Mouse (Mus musculus) heart, adult 2 months (tissue): ENCODE measurements around the gene Psmg3. TPM values are rescaled to one million over a fixed set of nuclear protein-coding genes. Genes with fewer than 3 reads are reported as not detected.
A peak's percentile ranks its signal among the peaks of the same experiment; 100 is the strongest.

Experiments
- DNase-seq, 2 experiments: peaks; one replicate each; pipeline ENCODE4 v3.0.0; 2021
- H3K27ac ChIP-seq: fragments of 200-600 bp; 2 replicates; pipeline ENCODE4 v1.8.1; 2022
- H3K27me3 ChIP-seq: fragments of 200-500 bp; 2 replicates; pipeline ENCODE4 v1.6.1; 2012; ENCODE audit warnings: mild to moderate bottlenecking, low read length, inconsistent platforms, mixed read lengths; ENCODE audit not compliant: control insufficient read depth, insufficient read depth
- H3K36me3 ChIP-seq: fragments of 200-500 bp; 2 replicates; pipeline ENCODE4 v1.6.1; 2012; ENCODE audit warnings: low read length, inconsistent platforms; ENCODE audit not compliant: control insufficient read depth, insufficient read depth
- H3K4me1 ChIP-seq: fragments of 200-500 bp; 2 replicates; pipeline ENCODE4 v1.6.1; 2011; ENCODE audit warnings: low read length; ENCODE audit not compliant: control insufficient read depth, insufficient read depth
- H3K4me3 ChIP-seq: fragments of 200-600 bp; 2 replicates; pipeline ENCODE4 v1.8.1; 2022
- H3K79me2 ChIP-seq: fragments of 200-500 bp; replicated peaks from 2 replicates; pipeline ENCODE4 v1.6.1; 2012; ENCODE audit warnings: mild to moderate bottlenecking, inconsistent platforms, low read length, moderate library complexity, mixed read lengths; ENCODE audit not compliant: control insufficient read depth, insufficient read depth
- H3K9ac ChIP-seq: fragments of 200-500 bp; 2 replicates; pipeline ENCODE4 v1.6.1; 2012; ENCODE audit warnings: low read depth, mild to moderate bottlenecking, control low read depth, inconsistent platforms, low read length, mixed read lengths
- CTCF ChIP-seq: fragments of 200-600 bp; IDR thresholded peaks from 2 replicates; pipeline ENCODE4 v1.8.1; 2022; ENCODE audit warnings: antibody characterized with exemption, mild to moderate bottlenecking, moderate library complexity
- EP300 ChIP-seq: fragments of 200-500 bp; IDR thresholded peaks from 2 replicates; pipeline ENCODE4 v1.6.1; 2011; ENCODE audit warnings: low read depth, low read length, control low read depth; ENCODE audit not compliant: insufficient read depth
- POLR2A ChIP-seq: fragments of 200-500 bp; IDR thresholded peaks from 2 replicates; pipeline ENCODE4 v1.6.1; 2011; ENCODE audit warnings: mild to moderate bottlenecking, low read depth, low read length, control low read depth; ENCODE audit not compliant: insufficient read depth
- WGBS: fragments of 180-500 bp; shearing (Covaris S2); methylation state at CpG from one replicate; pipeline ENCODE4 v1.1.7; 2018; 5-methylcytosine and 5-hydroxymethylcytosine counted together
- intact Hi-C: fragments of 180-260 bp; cut with DNase I; formaldehyde crosslinking; loops from one replicate; pipeline ENCODE4 v1.15.1; 2025
- polyA plus RNA-seq: library from polyadenylated mRNA; depleted of rRNA; stranded (reverse); fragments of >200 nt; gene quantifications from 2 replicates; pipeline ENCODE4 v1.2.3, GENCODE M21; 2012
- total RNA-seq, 2 experiments: library from RNA; stranded (reverse); gene quantifications; 2 replicates each; pipeline ENCODE4 v1.2.3; 2021

Psmg3 gene
- total and polyA plus RNA-seq, 3 experiments, result 9.9 to 15.7 (median 11.3) TPM

GRCm38 (mm10) chr5:139812398-139813125 lies 14.1 kb downstream of the Psmg3 start:
- WGBS, result 66% methylated on average over 20 of the region's 20 CpGs
- Histone ChIP-seq H3K79me2 (no peaks in the 10 kb centered on the region), H3K4me1 (no peaks in the 10 kb centered on the region), H3K36me3 (no peaks in the 10 kb centered on the region), H3K9ac (no peak overlapping the region), H3K27me3 (no peaks in the 10 kb centered on the region), H3K4me3 (no peak overlapping the region), H3K27ac (no peak overlapping the region)
- TF ChIP-seq CTCF (no peak), POLR2A (no peak), EP300 (no peak)
- DNase-seq, result no peak
- intact Hi-C loops, result no loop called here

GRCm38 (mm10) chr5:139811677-139812397 lies 14.8 kb downstream of the Psmg3 start:
- no peak for DNase-seq
- Histone ChIP-seq H3K79me2 (no peaks in the 10 kb centered on the region), H3K36me3 (no peaks in the 10 kb centered on the region), H3K27ac (no peak overlapping the region), H3K27me3 (no peaks in the 10 kb centered on the region), H3K4me1 (no peaks in the 10 kb centered on the region), H3K9ac (no peak overlapping the region), H3K4me3 (no peak overlapping the region)
- WGBS, result 54% methylated on average over 15 of the region's 15 CpGs
- TF ChIP-seq CTCF (no peak), EP300 (no peak), POLR2A (no peak)
- intact Hi-C loops, result no loop called here

- Histone ChIP-seq H3K79me2 (no peaks in the 10 kb centered on the region), H3K4me3 (no peak overlapping the region), H3K9ac (no peak overlapping the region), H3K4me1 (no peaks in the 10 kb centered on the region), H3K36me3 (no peaks in the 10 kb centered on the region), H3K27ac (no peak overlapping the region), H3K27me3 (no peaks in the 10 kb centered on the region)
- WGBS, result 51% methylated on average over 4 of the region's 4 CpGs
- intact Hi-C loops, result no loop called here
- DNase-seq, result no peak
- TF ChIP-seq CTCF (peak; percentile 30), EP300 (no peak)
These were observed 17.3 kb downstream of the Psmg3 start for GRCm38 (mm10) chr5:139809397-139809796.

GRCm38 (mm10) chr5:139805924-139806323 lies 20.8 kb downstream of the Psmg3 start:
- no peaks in the 10 kb centered on the region for H3K36me3 ChIP-seq
- intact Hi-C loops, result no loop called here
- WGBS, result 93% methylated on average over 8 of the region's 8 CpGs
- TF ChIP-seq EP300 (no peak), CTCF (no peak), POLR2A (no peak)
- H3K4me3 ChIP-seq, result no peak overlapping the region
- H3K9ac ChIP-seq, result no peak overlapping the region
- H3K79me2 ChIP-seq, result no peaks in the 10 kb centered on the region
- H3K4me1 ChIP-seq, result no peaks in the 10 kb centered on the region
- no peak overlapping the region for H3K27ac ChIP-seq
- no peak for DNase-seq
- no peaks in the 10 kb centered on the region for H3K27me3 ChIP-seq

GRCm38 (mm10) chr5:139804573-139805111 lies 22.0 kb downstream of the Psmg3 start:
- TF ChIP-seq EP300 (no peak), POLR2A (no peak), CTCF (no peak)
- Histone ChIP-seq H3K36me3 (no peaks in the 10 kb centered on the region), H3K4me1 (no peaks in the 10 kb centered on the region), H3K9ac (no peak overlapping the region), H3K4me3 (no peak overlapping the region), H3K27me3 (no peaks in the 10 kb centered on the region), H3K79me2 (0 out of 2 replicates have a peak, but pooled peaks cover 3% of the 10 kb centered on the region), H3K27ac (no peak overlapping the region; the same call in 1 of the 2 replicates)
- DNase-seq, result no peak
- 70% methylated on average over 11 of the region's 11 CpGs for WGBS
- intact Hi-C loops, result no loop called here

- 6% methylated on average over 6 of the region's 6 CpGs for WGBS
- intact Hi-C loops, result no loop called here
- Histone ChIP-seq H3K4me3 (no peak overlapping the region), H3K4me1 (no peaks in the 10 kb centered on the region), H3K79me2 (0 out of 2 replicates have a peak, but pooled peaks cover 3% of the 10 kb centered on the region), H3K9ac (no peak overlapping the region), H3K36me3 (no peaks in the 10 kb centered on the region), H3K27me3 (no peaks in the 10 kb centered on the region), H3K27ac (no peak overlapping the region; the same call in 1 of the 2 replicates)
- TF ChIP-seq CTCF (peak; percentile 26; the same call in 1 of the 2 replicates), POLR2A (no peak)
- DNase-seq, result no peak
These were observed 22.6 kb downstream of the Psmg3 start for GRCm38 (mm10) chr5:139804107-139804551.
